Mouse (Mus musculus): ENCODE results near the gene Cers5.
"Not testable (repeated sequence)": the region's sequence is repeated elsewhere in the genome, so short reads cannot be mapped to it uniquely, and the experiment has no call there.

Cers5 gene

DNA sequence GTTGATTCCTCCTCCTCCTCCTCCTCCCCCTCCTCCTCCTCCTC is at the start of gene Cers5:
TSS of gene Cers5 (minus strand) at position 5 of the 44 bp plus-strand sequence.
- not testable (repeated sequence) for DNase-seq (ENCODE audit: low spot score)

DNA sequence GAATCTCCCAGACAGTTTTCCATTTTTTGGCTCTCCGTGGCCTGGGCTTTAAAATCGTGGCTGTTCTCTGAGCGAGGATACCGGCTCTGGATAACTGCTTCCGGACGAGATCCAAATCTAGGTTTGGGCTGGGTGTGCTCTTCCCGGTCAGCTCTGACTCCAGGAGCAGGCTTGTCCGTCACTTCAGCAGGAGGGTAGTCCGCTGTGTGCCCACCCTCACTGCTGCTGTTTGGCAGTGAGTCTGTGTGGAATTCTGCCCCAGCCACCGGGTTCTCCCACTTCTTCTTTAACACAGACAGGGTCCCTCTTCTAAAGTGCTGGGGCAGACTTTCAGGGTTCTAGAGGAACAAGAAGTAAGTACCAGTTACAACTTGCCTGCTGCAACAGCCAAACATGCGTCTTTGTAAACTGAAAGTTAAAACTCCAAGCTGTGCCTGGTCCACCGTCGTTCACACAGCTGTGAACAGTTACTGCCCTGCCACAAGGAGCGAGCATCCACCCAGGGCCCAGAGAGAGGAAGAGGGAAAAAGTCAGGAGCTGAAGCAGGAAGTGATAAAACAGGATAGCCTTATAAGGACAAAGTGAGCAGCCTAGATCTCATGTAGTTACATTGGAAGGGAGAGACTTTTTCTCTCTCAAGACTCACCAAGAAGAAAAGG is 47.1 kb upstream of the Cers5 start:
- peak; percentile 58 for DNase-seq (ENCODE audit: low spot score)

GRCm38 (mm10) chr15:99819109-99819440 is 46.4 kb upstream of the Cers5 start:
- DNase-seq (ENCODE audit: low spot score) = no peak

GRCm38 (mm10) chr15:99818321-99819108 is 45.8 kb upstream of the Cers5 start:
- no peak for DNase-seq (ENCODE audit: low spot score)

DNA sequence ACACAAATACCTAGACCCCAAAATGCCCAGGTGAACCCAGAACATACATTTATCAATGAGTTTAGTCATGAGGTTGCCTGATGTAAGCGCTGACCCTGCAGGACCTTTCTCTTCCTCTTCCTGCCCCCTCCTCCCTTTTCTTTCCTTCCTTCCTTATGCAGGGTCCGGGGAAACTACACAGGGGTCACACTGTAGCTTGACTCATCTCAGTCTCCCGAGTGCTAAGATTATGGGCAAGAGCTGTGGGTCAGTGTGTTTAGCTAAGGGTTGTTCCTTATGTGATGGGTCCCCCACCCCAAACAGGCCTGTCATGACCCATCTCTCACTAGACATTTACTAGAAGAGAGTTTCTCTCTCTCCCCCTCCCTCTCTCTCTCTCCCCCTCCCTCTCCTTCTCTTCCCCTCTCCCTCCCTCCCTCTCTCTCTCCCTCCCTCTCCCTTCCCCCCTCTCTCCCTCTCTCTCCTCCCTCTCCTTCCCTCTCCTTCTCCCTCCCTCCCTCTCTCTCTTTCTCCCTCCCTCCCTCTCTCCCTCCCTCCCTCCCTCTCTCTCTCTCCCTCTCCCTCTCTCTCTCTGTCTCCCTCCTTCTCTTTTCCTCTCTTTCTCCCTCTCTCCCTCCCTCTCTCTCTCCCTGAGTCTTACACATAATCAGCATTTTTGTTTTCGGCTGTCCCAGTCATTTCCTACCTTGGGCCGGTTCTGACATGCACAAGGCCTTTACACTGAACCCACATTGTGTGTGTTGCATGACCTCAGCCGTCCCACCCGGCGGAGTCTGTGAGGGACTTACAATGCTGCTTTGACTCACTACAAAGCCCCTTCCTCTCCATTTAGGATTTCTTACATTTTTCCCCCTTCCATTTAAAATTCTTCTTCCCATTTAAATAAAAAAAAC is 44.9 kb upstream of the Cers5 start:
- DNase-seq (ENCODE audit: low spot score) = no peak

DNA sequence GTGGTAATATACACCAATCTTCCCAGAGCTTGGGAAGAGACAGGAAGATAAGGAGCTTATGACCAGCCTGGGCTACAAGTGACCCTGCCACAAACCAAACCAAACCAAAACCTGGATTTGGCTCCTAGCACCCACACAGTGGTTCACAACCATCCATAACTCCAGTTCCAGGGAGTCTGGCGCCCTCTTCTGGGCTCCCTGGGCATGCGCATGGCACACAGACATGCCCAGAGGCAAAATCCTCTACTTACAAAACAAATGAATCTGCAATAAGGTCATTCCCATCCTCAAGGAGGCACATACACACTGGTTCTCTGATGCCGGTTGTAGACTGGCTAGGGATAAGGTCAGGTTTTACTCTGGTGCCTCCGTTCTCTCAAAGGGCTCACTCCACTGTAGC is 43.3 kb upstream of the Cers5 start:
- no peak for DNase-seq (ENCODE audit: low spot score)

DNA sequence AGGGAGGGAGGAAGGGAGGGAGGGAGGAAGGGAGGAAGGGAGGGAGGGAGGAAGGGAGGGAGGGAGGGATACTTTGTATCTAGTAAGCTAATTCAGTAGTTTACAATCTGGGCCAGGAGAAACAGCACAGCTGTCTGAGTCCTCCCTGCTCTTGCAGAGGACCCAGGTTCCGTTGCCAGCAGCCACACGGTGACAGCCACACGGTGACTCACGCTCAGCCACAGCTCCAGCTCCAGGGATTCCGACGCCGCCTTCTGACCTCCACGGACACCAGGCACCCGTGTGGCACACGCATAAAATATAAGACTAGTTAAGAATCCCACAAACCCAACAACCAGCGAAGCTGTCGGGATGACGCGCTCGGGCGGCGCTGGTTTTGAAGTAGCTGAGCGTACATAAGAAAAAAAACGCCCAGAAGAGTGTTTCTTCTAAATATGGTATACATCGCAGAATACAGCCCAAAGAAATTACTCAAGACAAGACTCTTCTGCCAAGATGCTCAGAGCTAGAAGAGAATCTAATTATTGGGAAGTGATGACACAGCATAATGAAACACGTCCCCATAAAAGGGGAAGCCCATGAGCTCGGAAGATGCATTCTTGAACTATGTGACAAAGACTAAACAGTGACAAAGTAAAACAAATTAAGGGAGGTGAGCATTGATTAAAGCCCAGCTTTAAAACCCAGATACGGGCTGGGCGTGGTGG is 42.0 kb upstream of the Cers5 start:
- DNase-seq (ENCODE audit: low spot score) = no peak

GRCm38 (mm10) chr15:99813639-99814038 is 41.0 kb upstream of the Cers5 start:
- DNase-seq (ENCODE audit: low spot score) = no peak

DNA sequence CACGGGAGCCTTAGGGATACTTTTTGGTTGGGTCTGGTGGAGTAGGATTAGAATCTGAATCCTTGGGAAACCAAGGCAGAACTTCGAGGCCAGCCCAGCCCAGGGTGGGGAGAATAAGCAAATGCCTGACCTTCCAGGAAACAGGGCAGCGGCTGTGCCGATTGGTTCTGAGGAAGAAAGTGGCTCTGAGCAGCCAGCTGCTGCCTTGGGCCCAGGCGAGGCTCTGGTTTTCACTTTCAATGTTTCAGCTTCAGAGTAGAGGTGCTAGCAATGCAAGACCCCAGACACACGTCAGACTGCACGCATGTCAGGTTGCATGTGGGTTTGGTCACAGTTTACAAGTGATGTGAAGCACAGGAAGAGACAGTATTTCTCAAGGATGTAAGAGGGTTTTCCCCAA is 39.4 kb upstream of the Cers5 start:
- no peak for DNase-seq (ENCODE audit: low spot score)

GRCm38 (mm10) chr15:99807776-99808735 is 35.4 kb upstream of the Cers5 start:
- no peak for DNase-seq (ENCODE audit: low spot score)

GRCm38 (mm10) chr15:99806171-99806570 is 33.5 kb upstream of the Cers5 start:
- no peak for DNase-seq (ENCODE audit: low spot score)

- no peak for DNase-seq (ENCODE audit: low spot score)
Observed at GRCm38 (mm10) chr15:99805673-99806072, 33.0 kb upstream of the Cers5 start.

- DNase-seq (ENCODE audit: low spot score) = no peak
Observed at GRCm38 (mm10) chr15:99803186-99803644, 30.5 kb upstream of the Cers5 start.

- DNase-seq (ENCODE audit: low spot score) = no peak
Observed at GRCm38 (mm10) chr15:99801885-99802572, 29.3 kb upstream of the Cers5 start.

DNA sequence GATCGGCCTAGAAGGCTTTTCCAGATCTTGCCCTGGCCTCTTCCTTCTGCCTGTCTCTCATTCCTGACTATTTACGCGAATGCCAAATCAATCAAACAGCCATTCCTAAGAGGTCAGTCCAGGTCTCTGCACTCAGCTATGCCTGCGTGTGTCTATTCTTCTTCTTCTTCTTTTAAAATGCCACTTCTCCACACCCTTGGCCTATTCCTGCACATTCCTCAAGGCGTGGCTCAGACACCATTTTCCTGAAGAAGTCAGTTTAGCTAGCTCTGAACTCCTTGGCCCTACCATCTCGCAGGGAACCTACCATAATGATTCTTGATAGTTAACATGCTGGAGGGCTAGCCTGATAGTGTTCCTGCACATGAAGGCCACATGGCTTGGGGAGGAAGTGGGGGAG is 27.0 kb upstream of the Cers5 start:
- no peak for DNase-seq (ENCODE audit: low spot score)

DNA sequence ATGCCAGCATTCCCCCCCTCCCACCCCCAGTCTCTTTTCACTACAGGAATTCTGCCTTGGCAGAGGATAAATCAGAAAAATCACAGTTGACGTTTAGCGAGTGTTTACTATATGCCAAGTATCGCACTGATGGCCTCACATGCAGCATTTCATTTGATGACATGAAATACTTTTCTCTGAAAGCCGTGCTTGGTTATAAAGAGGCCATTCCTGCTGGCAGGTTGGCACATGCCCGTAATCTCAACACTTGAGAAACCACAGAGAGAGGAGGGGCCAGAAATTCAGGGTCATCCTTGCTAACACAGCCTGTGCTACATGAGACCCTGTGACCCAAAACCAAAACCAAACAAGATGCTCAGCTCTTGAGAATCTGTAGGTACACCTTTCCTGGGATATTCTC is 25.2 kb upstream of the Cers5 start:
- DNase-seq (ENCODE audit: low spot score) = peak; percentile 24

GRCm38 (mm10) chr15:99796735-99797134 is 24.1 kb upstream of the Cers5 start:
- DNase-seq (ENCODE audit: low spot score) = no peak

- DNase-seq (ENCODE audit: low spot score) = no peak
Observed at GRCm38 (mm10) chr15:99796066-99796465, 23.4 kb upstream of the Cers5 start.

GRCm38 (mm10) chr15:99792221-99792815 is 19.6 kb upstream of the Cers5 start:
- DNase-seq (ENCODE audit: low spot score) = no peak

GRCm38 (mm10) chr15:99791003-99791402 is 18.3 kb upstream of the Cers5 start:
- no peak for DNase-seq (ENCODE audit: low spot score)

- no peak for DNase-seq (ENCODE audit: low spot score)
Observed at GRCm38 (mm10) chr15:99790464-99790863, 17.8 kb upstream of the Cers5 start.

Data from urinary bladder, postnatal 25 days (tissue).